Mouse (Mus musculus): ENCODE results near the gene Sdf4. TPM values are rescaled to one million over a fixed set of nuclear protein-coding genes. Genes with fewer than 3 reads are reported as not detected.

Sdf4 gene
- polyA plus RNA-seq, 1 experiment from 2014 or later, result 118 TPM

GRCm38 (mm10) chr4:156033476-156034119, 40.9 kb downstream of the Sdf4 start:
- 53% methylated on average over 6 of the region's 6 CpGs for WGBS
- no peak overlapping the region for H3K4me3 ChIP-seq (replicated peaks)
- H3K4me1 ChIP-seq, result peaks cover 45% of the 10 kb centered on the region
- peaks cover 24% of the 10 kb centered on the region for H3K27me3 ChIP-seq (replicated peaks)
- H3K9me3 ChIP-seq (replicated peaks), result no peaks in the 10 kb centered on the region
- no peak overlapping the region for H3K4me2 ChIP-seq
- ATAC-seq (ENCODE audit: low FRiP score), result no peak
- no peak overlapping the region for H3K27ac ChIP-seq (replicated peaks)
- peaks cover 3% of the 10 kb centered on the region; the same call in 1 of the 2 replicates for H3K36me3 ChIP-seq
- H3K9ac ChIP-seq (replicated peaks), result no peak overlapping the region

GRCm38 (mm10) chr4:156034301-156034700, 41.6 kb downstream of the Sdf4 start:
- whole genome bisulfite sequencing, result 53% methylated on average over 4 of the region's 4 CpGs
- no peak for ATAC-seq (ENCODE audit: low FRiP score)
- Histone ChIP-seq H3K4me1 (peaks cover 45% of the 10 kb centered on the region), H3K27ac (replicated peaks) (no peak overlapping the region), H3K9me3 (replicated peaks) (no peaks in the 10 kb centered on the region), H3K4me3 (replicated peaks) (peak overlapping the region; percentile 28; the same call in 1 of the 2 replicates), H3K9ac (replicated peaks) (no peak overlapping the region), H3K36me3 (peaks cover 3% of the 10 kb centered on the region; the same call in 1 of the 2 replicates), H3K27me3 (replicated peaks) (peaks cover 24% of the 10 kb centered on the region), H3K4me2 (peak overlapping the region; percentile 53; the same call in 1 of the 2 replicates)

- Histone ChIP-seq H3K9ac (replicated peaks) (no peak overlapping the region), H3K27ac (replicated peaks) (no peak overlapping the region), H3K4me3 (replicated peaks) (peak overlapping the region; percentile 28), H3K4me1 (peaks cover 45% of the 10 kb centered on the region), H3K4me2 (peak overlapping the region; percentile 53), H3K27me3 (replicated peaks) (peaks cover 24% of the 10 kb centered on the region), H3K36me3 (no peaks in the 10 kb centered on the region), H3K9me3 (replicated peaks) (no peaks in the 10 kb centered on the region)
- ATAC-seq (ENCODE audit: low FRiP score), result no peak
- 4% methylated on average over 25 of the region's 25 CpGs for WGBS
These were observed 42.2 kb downstream of the Sdf4 start for GRCm38 (mm10) chr4:156034901-156035300.

- no peaks in the 10 kb centered on the region for H3K36me3 ChIP-seq
- WGBS, result 72% methylated on average over 5 of the region's 5 CpGs
- no peak overlapping the region for H3K9ac ChIP-seq (replicated peaks)
- H3K4me2 ChIP-seq, result no peak overlapping the region
- ATAC-seq (ENCODE audit: low FRiP score), result no peak
- H3K27me3 ChIP-seq (replicated peaks), result no peaks in the 10 kb centered on the region; the same call in 1 of the 2 replicates
- no peak overlapping the region for H3K4me3 ChIP-seq (replicated peaks)
- no peak overlapping the region for H3K27ac ChIP-seq (replicated peaks)
- H3K9me3 ChIP-seq (replicated peaks), result no peaks in the 10 kb centered on the region
- no peaks in the 10 kb centered on the region for H3K4me1 ChIP-seq
These were observed 52.1 kb downstream of the Sdf4 start for GRCm38 (mm10) chr4:156044754-156045153.

- Histone ChIP-seq H3K36me3 (no peaks in the 10 kb centered on the region), H3K27me3 (replicated peaks) (no peaks in the 10 kb centered on the region), H3K4me1 (no peaks in the 10 kb centered on the region), H3K4me3 (replicated peaks) (no peak overlapping the region), H3K27ac (replicated peaks) (no peak overlapping the region), H3K9me3 (replicated peaks) (no peaks in the 10 kb centered on the region), H3K9ac (replicated peaks) (no peak overlapping the region), H3K4me2 (no peak overlapping the region)
- 88% methylated on average over 3 of the region's 3 CpGs for WGBS
- no peak for ATAC-seq (ENCODE audit: low FRiP score)
These were observed 57.1 kb downstream of the Sdf4 start for GRCm38 (mm10) chr4:156049779-156050178.

GRCm38 (mm10) chr4:156050391-156050980, 57.8 kb downstream of the Sdf4 start:
- Histone ChIP-seq H3K36me3 (no peaks in the 10 kb centered on the region), H3K9me3 (replicated peaks) (no peaks in the 10 kb centered on the region), H3K27me3 (replicated peaks) (no peaks in the 10 kb centered on the region), H3K4me2 (no peak overlapping the region), H3K27ac (replicated peaks) (no peak overlapping the region), H3K4me1 (no peaks in the 10 kb centered on the region), H3K9ac (replicated peaks) (no peak overlapping the region), H3K4me3 (replicated peaks) (no peak overlapping the region)
- no peak for ATAC-seq (ENCODE audit: low FRiP score)
- WGBS, result 75% methylated on average over 6 of the region's 6 CpGs

- Histone ChIP-seq H3K27ac (replicated peaks) (no peak overlapping the region), H3K36me3 (no peaks in the 10 kb centered on the region), H3K27me3 (replicated peaks) (no peaks in the 10 kb centered on the region), H3K9me3 (replicated peaks) (no peaks in the 10 kb centered on the region), H3K4me1 (no peaks in the 10 kb centered on the region), H3K4me2 (no peak overlapping the region), H3K9ac (replicated peaks) (no peak overlapping the region), H3K4me3 (replicated peaks) (no peak overlapping the region)
- no peak for ATAC-seq (ENCODE audit: low FRiP score)
- 86% methylated on average over 4 of the region's 4 CpGs for WGBS
These were observed 60.4 kb downstream of the Sdf4 start for GRCm38 (mm10) chr4:156053113-156053512.

GRCm38 (mm10) chr4:156054130-156054529, 61.5 kb downstream of the Sdf4 start:
- no peaks in the 10 kb centered on the region for H3K4me1 ChIP-seq
- H3K27ac ChIP-seq (replicated peaks), result no peak overlapping the region
- H3K4me3 ChIP-seq (replicated peaks), result no peak overlapping the region
- no peaks in the 10 kb centered on the region for H3K27me3 ChIP-seq (replicated peaks)
- WGBS, result 87% methylated on average over 4 of the region's 4 CpGs
- no peak overlapping the region for H3K4me2 ChIP-seq
- no peak for ATAC-seq (ENCODE audit: low FRiP score)
- H3K9ac ChIP-seq (replicated peaks), result no peak overlapping the region
- H3K9me3 ChIP-seq (replicated peaks), result no peaks in the 10 kb centered on the region
- H3K36me3 ChIP-seq, result no peaks in the 10 kb centered on the region

- no peak for ATAC-seq (ENCODE audit: low FRiP score)
- Histone ChIP-seq H3K9me3 (replicated peaks) (no peaks in the 10 kb centered on the region), H3K4me2 (no peak overlapping the region), H3K36me3 (no peaks in the 10 kb centered on the region), H3K4me1 (no peaks in the 10 kb centered on the region), H3K27ac (replicated peaks) (no peak overlapping the region), H3K27me3 (replicated peaks) (no peaks in the 10 kb centered on the region), H3K9ac (replicated peaks) (no peak overlapping the region), H3K4me3 (replicated peaks) (no peak overlapping the region)
- 93% methylated on average over 6 of the region's 6 CpGs for WGBS
These were observed 61.9 kb downstream of the Sdf4 start for GRCm38 (mm10) chr4:156054606-156055005.

GRCm38 (mm10) chr4:156055173-156055572, 62.5 kb downstream of the Sdf4 start:
- ATAC-seq (ENCODE audit: low FRiP score), result no peak
- Histone ChIP-seq H3K9me3 (replicated peaks) (no peaks in the 10 kb centered on the region), H3K4me2 (no peak overlapping the region), H3K4me3 (replicated peaks) (no peak overlapping the region), H3K27me3 (replicated peaks) (no peaks in the 10 kb centered on the region), H3K27ac (replicated peaks) (no peak overlapping the region), H3K36me3 (no peaks in the 10 kb centered on the region), H3K9ac (replicated peaks) (no peak overlapping the region), H3K4me1 (no peaks in the 10 kb centered on the region)
- WGBS, result 90% methylated on average over 5 of the region's 5 CpGs

GRCm38 (mm10) chr4:156057702-156058101, 65.0 kb downstream of the Sdf4 start:
- 71% methylated on average over 10 of the region's 10 CpGs for WGBS
- no peak for ATAC-seq (ENCODE audit: low FRiP score)

GRCm38 (mm10) chr4:156058826-156059225, 66.2 kb downstream of the Sdf4 start:
- H3K36me3 ChIP-seq, result no peaks in the 10 kb centered on the region
- 0 out of 2 replicates have a peak, but pooled peaks cover 1% of the 10 kb centered on the region for H3K4me1 ChIP-seq
- H3K27ac ChIP-seq (replicated peaks), result no peak overlapping the region
- no peak overlapping the region for H3K4me2 ChIP-seq
- no peak overlapping the region for H3K9ac ChIP-seq (replicated peaks)
- no peak overlapping the region for H3K4me3 ChIP-seq (replicated peaks)
- 76% methylated on average over 9 of the region's 9 CpGs for WGBS
- H3K27me3 ChIP-seq (replicated peaks), result no peaks in the 10 kb centered on the region
- ATAC-seq (ENCODE audit: low FRiP score), result no peak
- H3K9me3 ChIP-seq (replicated peaks), result no peaks in the 10 kb centered on the region

More at GRCm38 (mm10) chr4:156057702-156058101, 65.0 kb downstream of the Sdf4 start:
- Histone ChIP-seq H3K4me3 (replicated peaks) (no peak overlapping the region), H3K4me2 (no peak overlapping the region), H3K9ac (replicated peaks) (no peak overlapping the region), H3K9me3 (replicated peaks) (no peaks in the 10 kb centered on the region), H3K27me3 (replicated peaks) (no peaks in the 10 kb centered on the region), H3K36me3 (no peaks in the 10 kb centered on the region), H3K27ac (replicated peaks) (no peak overlapping the region), H3K4me1 (no peaks in the 10 kb centered on the region)
